Mouse (Mus musculus) sigmoid colon, adult 10 weeks (tissue): ENCODE measurements around the gene Gm28036. TPM values are rescaled to one million over a fixed set of nuclear protein-coding genes. Genes with fewer than 3 reads are reported as not detected.

ENCODE experiments used
- polyA plus RNA-seq: library from polyadenylated mRNA; stranded (reverse); fragments of 350-450 nt; fragmentation: Illumina TruSeq; extraction: RNeasy Lipid Tissue Mini Kit (QIAGEN cat#74804); gene quantifications from one replicate; pipeline ENCODE4 v1.2.3, GENCODE M21; 2014; ENCODE audit warnings: low read depth, low replicate concordance

Gene Gm28036
- polyA plus RNA-seq: 14.9 TPM

DNA sequence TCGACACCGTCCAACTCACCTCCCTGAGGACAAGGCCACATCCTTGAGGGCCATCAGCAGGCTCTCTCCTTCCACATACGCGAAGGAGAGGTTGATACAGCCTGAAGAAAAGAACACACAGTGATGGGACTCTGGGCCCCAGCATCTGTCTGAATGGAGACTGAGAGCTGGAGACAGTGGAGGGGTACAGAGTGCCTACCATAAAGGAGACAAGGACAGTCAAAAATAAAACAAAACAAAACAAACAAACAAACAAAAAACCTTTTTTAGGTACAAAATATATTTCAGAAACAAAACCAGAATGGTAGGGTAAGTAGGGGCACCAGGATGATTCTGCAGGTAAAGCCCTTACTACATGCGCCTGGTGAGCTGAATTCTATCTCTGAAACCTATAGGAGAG is at the start of gene Gm28036:
TSS of gene Gm28036 (minus strand) at position 101 of the 400 bp plus-strand sequence.

DNA sequence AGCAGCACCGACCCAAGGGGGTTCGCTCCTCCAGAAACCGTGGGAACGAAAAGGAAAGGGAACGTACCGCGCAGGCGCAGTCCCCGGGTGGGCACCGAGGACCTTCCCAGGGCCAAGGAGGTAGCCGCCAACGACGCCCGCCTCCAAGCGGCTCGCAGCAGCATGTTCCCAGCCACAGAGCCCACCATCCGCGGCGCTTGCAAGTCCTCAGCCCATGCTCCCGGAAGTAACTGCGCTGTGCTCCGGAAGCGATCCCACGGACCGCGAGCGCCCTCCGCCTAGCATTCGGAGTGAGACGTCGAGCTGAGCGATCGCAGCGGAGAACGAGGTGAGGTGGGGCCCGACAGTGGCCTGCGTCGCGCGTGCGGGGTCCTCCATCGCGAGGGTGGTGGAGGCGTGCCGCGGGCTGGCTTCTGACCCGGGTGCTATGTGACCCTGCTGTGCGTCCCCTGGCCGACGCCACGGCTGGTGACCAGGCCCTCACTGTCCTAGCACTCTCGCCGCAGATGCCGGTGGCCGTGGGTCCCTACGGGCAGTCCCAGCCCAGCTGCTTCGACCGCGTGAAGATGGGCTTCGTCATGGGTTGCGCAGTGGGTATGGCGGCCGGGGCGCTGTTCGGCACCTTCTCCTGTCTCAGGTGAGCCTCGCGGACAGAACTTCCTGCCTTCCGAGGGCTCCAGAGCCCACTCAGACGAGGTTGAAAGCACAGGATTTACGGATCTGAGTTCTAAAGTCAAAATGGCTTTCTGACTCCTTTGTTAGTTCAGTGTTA is 17.2 kb upstream of the Gm28036 start, which contains the start of the genes Romo1 and Nfs1:
TSS of gene Romo1 (plus strand) at position 87 of the 772 bp plus-strand sequence.
TSS of gene Nfs1 (minus strand) at position 234 of the 772 bp plus-strand sequence.

DNA sequence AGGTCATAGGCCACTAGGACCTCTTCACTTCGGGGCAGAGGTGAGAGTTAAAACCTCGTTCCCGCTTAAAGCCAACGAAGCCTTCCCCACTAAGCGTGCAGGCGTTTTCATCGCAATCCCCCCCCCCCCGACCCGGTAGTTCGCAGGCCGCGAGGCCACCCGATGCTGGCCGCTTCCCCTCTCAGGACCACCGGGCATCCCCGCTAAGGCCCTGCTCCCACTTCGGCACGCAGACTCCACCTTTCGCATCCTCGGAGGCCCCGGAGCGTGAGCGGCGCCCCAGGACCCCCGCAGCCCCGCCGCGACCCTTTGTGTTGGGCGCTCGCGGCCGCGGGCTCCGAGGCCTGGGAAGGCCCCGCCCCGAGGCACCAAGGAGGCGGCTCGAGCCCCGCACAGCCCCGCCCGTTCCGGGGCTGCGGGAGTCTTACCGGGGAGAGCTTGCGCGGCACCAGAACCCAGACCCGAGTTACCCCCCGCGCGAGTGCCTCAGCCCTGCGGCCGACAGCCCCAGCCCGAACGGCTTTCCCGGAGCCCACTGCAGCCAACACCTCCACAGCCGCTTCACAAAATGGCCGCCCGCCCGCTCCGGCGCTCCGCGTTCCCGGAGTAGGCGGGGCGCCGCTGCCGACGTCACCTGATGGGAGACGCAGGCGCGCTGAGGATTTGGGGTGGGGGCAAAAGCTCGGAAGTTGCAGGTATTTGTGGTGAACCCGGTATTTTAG is 15.4 kb downstream of the Gm28036 start, which contains the start of the genes Cpne1 and Rbm12:
TSS of gene Cpne1 (minus strand) at position 608 of the 722 bp plus-strand sequence.
TSS of gene Rbm12 (minus strand) at position 621 of the 722 bp plus-strand sequence.

DNA sequence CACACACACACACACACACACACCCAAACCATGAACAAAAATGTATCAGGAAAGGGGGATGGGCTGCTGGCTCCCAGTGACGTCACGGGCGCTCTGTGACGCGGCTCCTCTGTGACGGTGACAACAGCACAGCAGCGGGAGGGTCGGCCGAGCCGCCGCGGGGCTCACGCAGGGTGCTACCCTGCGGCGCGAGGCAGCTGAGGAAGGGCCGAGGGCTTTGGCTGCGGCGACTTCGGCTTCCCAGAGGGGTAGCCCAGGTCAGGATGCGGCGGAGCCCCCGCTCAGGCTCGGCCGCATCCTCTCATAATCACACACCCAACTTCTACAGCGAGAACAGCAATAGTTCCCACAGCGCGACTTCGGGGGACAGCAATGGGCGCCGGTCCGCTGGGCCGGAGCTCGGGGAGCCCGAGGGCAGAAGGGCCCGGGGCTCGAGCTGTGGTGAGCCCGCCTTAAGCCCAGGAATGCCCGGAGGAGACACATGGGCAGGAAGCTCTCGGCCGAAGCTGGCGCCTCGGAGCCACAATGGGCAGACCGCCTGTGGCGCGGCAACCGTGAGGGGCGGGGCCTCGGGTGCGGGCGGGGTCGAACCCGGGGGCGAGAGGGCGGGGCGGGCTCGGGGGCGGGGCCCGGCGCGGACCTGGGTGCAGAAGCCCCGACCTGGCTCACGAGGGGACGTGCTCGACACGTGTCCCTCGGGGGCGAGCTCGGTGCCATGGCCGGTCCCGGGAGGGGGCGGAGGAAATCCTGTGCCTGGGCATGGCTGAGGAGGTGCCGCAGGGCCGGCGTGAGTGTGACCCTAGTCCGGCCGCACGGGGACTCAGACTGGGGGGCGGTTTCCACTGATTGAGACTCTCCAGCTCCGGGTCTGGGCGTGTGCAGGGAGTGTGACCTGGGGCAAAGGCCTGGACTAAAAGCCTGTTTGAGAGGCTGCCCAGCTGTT is 61.5 kb downstream of the Gm28036 start, which contains the start of gene Spag4:
TSS of gene Spag4 (plus strand) at position 77 of the 943 bp plus-strand sequence.

DNA sequence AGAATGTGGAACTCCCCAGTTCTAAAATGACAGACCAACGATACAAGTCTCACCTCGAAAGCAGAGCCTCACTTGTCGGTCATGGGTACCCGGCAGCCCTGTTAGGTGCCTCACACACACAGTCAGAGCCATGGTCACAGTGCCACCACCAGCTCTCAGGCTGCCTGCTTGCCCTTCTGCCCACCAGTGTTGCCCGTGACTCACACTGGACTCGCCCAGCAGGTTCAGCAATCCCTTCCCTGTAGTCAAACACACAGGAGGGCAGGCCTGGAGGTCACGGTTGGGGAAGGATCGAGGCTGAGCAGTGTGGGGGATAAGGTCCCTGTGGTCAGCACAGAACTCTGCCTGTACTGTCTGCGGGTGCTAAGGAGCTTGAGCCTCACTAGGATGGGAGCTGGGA is 74.1 kb downstream of the Gm28036 start, which contains the start of gene Fer1l4:
TSS of gene Fer1l4 (minus strand) at position 132 of the 400 bp plus-strand sequence.

Other genes starting within 250 kb of the Gm28036 start
- gene Uqcc1, start 196.8 kb downstream of the Gm28036 start, polyA plus RNA-seq: 40.9 TPM
- gene Gm15557, start 186.4 kb downstream of the Gm28036 start, polyA plus RNA-seq: not detected
- gene Gdf5, start 181.7 kb downstream of the Gm28036 start, polyA plus RNA-seq: not detected
- gene Cep250, start 170.6 kb downstream of the Gm28036 start, polyA plus RNA-seq: 1.5 TPM
- 2.8 TPM for gene 6430550D23Rik, start 119.1 kb downstream of the Gm28036 start, polyA plus RNA-seq
- 13.5 TPM for gene Ergic3, start 119.0 kb downstream of the Gm28036 start, polyA plus RNA-seq
- not detected for gene Fer1l4, start 74.1 kb downstream of the Gm28036 start, polyA plus RNA-seq
- not detected for gene Spag4, start 61.9 kb downstream of the Gm28036 start, polyA plus RNA-seq
- 49.2 TPM for gene Cpne1, start 15.1 kb downstream of the Gm28036 start, polyA plus RNA-seq
- gene Rbm12, start 15.1 kb downstream of the Gm28036 start, polyA plus RNA-seq: 21.5 TPM
- gene Romo1, start 16.9 kb upstream of the Gm28036 start, polyA plus RNA-seq: 1.3 TPM
- 62.9 TPM for gene Nfs1, start 17.1 kb upstream of the Gm28036 start, polyA plus RNA-seq
- gene Rbm39, start 53.1 kb upstream of the Gm28036 start, polyA plus RNA-seq: 1,044 TPM
- gene Phf20, start 69.4 kb upstream of the Gm28036 start, polyA plus RNA-seq: 19.2 TPM
- 1.8 TPM for gene Cnbd2, start 185.2 kb upstream of the Gm28036 start, polyA plus RNA-seq
- gene Scand1, start 185.6 kb upstream of the Gm28036 start, polyA plus RNA-seq: not detected